Mouse (Mus musculus): ENCODE measurements around the gene Rars. TPM values are rescaled to one million over a fixed set of nuclear protein-coding genes. Genes with fewer than 3 reads are reported as not detected.

Rars gene
- polyA plus RNA-seq (2012; rRNA removed), result 11.5 and 13.2 TPM in 2 replicates

DNA sequence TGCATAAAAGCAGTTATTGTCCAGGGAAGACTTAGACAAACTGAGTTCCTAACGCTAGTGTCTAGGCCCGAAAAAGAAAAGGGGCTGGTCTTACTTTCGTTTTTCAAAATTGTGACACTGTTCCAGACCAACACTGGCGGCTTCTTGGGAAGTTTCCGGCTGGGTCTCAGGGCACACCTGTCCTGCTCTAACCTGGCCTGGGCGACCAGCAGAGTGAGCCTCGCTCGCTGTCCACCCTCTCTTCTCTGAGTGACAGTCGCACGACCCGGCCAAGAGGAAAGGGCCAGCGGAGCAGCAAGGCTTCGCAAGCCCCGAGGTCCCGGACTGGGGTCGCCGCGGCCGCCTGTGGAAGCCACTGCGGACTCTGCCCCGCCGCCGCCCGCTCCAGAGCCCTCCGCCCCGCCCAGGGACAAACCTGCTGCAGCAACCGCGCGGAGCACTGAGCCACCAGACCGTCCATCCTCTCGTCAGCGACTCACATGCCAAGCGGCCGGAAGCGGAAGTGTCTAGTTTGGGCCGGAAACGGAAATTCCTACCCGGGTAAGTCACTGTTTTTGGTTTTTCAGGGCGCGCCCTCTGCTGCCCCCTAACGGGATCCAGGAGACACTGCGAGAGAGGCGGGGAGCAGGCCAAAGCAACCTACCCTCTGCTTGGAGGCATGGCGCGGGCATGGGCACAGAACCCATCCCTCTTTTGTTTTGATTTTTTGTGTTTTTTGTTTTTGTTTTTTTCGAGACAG lies at the start of gene Rars:
Rars (minus strand) TSS at position 485 of the 739 bp plus-strand sequence.

DNA sequence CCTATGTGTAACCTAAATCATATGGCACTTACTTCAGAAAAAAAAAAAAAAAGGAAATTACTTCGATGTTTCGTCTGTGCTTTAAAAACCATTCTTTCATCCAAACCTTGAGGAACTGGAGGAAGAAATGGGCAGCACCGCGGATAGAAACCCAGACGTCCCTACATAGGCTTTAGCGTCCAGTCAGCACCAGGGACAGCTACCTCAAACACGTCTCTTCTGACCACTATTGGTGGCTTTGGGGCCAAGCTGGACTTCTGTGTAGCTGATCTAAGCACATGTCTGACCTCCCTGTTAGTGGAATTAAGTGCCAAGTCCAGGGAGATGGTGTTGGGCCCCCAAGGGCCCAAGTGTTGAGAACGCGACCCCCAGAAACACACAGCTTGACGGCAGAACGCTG lies 35.4 kb downstream of the Rars start, which contains the start of gene Fbll1:
Fbll1 (minus strand) TSS at position 11 of the 400 bp plus-strand sequence.

DNA sequence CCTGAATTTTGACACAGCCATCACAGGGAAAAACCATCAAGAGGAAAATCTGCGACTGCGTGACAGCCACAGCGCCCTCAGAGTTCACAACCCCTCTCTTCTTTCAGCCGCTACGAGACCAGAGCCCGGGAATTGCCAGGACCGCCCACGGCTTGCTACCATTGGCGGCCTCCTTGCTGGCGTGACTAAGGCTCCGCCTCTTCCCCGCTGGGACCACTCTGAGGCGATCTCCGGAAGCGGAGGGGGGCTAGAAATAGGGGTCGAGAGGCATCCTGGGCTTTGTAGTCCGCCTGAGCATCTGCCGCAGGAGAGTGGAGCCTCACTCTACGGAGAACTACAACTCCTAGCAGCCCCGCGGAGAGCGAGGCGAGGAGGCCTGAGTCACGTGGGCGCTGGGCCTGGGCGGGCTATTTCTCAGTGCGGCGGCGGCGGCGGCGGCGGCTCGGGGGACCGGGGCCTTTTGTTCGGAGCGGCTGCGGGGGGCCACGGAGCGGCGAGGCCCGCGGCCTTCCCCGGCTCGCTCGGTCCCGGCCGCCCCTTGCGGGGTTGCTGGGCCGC lies 65.0 kb downstream of the Rars start, which contains the start of gene Pank3:
Pank3 (plus strand) TSS at position 297 of the 558 bp plus-strand sequence.

Other genes with a start within 250 kb of the Rars start
- 6.8 and 7.4 TPM in 2 replicates for gene Pank3, start 65.0 kb downstream of the Rars start, polyA plus RNA-seq (2012; rRNA removed)
- gene Fbll1, start 35.6 kb downstream of the Rars start, polyA plus RNA-seq (2012; rRNA removed), result 1.1 and 1.8 TPM in 2 replicates
- gene Wwc1, start 146.0 kb upstream of the Rars start, polyA plus RNA-seq (2012; rRNA removed), result 18.4 and 22.0 TPM in 2 replicates

All from ovary, adult 2 months (tissue).